Mouse (Mus musculus): ENCODE results near the gene Meis1.

DNA sequence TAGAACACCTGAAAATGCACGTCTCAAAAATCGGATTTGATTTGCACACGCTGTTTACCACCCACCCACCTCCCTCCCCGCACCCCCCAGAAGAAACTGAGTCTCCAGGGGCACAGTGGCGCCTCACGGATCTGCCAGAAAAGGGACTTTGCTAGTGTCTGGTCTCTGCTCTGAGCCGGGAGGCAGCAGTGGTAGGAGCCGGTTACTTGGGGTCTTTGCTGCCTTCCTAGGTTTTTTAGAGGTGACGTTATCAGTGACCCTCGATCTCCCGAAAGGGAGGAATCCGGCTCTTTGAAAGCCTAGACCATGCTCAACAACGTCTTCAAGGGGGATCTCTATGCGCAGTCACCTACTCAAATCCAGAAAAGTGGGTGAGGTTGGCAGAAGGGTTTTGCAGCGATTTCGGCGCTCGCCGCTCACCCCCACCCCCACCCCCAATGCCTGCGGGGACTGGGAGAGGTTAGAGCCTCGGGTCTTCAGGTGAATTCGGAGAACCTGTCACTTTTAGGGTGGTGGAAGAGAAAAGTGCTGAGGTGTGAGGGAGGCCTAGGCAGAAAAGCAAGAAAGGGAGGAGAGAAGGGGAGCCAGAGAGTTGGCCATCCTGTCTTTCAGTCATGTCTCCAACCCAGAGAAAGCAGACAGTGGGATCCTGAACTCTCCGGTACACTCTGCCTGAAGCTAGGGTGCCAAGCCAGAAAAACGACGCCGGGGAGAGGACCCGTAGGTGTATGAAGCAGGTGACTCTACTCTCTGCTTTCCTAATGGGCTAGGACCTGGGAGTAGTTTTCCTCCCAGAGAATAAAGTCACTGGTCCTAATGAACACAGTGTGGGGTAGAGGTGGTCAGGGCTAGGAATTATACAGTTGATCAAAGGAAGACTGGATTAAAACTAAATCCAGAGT, 143.5 kb downstream of the Meis1 start:
- no peak for TF ChIP-seq CTCF (IDR thresholded peaks at IDR 0.05; ENCODE audit: low read depth, low read length)
- TF ChIP-seq POLR2A (IDR thresholded peaks at IDR 0.05; ENCODE audit: insufficient read depth, low read length) = no peak
- no peak for TF ChIP-seq EP300 (IDR thresholded peaks at IDR 0.05; ENCODE audit: insufficient read depth, low read depth, low read length)
